Mouse (Mus musculus): Measurements from ENCODE around the gene Fxyd3. TPM values are rescaled to one million over a fixed set of nuclear protein-coding genes. Genes with fewer than 3 reads are reported as not detected.

Fxyd3 gene
- polyA plus RNA-seq, 1 experiment from 2014 or later: not detected

DNA sequence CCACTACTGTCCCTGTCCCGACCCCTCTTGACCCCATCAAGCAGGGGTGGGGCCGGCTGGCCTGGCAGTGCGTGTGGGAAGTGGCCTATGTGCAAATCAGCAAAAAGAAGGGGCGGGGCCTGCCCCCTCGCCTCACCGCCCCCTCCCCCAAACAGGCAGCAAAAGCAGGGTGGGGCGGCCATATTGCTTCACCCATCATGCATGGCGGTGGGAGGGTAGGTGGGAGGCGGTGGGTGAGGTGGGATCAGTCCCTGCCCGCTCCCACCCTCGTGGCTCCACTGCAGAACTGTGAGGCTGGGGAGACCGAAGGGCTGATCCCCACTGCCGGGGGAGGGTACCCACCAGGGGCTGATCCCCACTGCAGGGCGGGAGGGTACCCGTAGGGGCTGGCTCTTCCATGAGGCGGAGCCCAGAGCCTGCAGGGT lies 40.2 kb upstream of the Fxyd3 start:
- no peak overlapping the region for H3K27ac ChIP-seq (replicated peaks; ENCODE audit: low read depth, low read length)

DNA sequence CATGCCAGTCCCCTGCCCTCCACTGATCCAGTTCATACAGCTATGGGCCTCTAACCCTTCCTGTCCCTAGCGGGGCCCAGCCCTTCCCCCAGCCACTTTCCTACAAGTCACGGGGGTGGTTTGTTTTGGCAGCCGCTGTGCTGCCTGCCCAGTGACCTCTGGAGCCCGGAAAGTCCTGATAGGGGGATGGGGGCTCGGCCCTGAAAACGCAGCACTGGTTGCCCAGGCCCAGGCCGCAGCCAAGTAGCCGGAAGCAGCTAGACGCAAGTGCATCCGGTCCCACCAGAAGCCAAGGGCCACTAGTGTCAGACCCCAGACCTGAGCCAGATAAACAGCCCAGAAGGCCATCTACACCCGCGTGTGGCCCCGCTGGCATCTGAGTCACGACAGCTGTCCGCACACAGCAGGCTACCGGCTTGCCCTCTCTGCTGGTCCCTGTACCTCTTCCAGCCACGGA lies 39.1 kb upstream of the Fxyd3 start:
- DNase-seq: no peak
- no peak for ATAC-seq (ENCODE audit: low FRiP score, low TSS enrichment)
- WGBS: 42% methylated on average over 17 of the region's 17 CpGs

More for the DNA sequence above, 40.2 kb upstream of the Fxyd3 start:
- ATAC-seq (ENCODE audit: low FRiP score, low TSS enrichment) (0 out of 2 replicates have a peak, but pooled peaks have one; percentile 7), DNase-seq (no peak)
- H3K4me2 ChIP-seq (ENCODE audit: low read length): no peak overlapping the region
- H3K9me3 ChIP-seq (ENCODE audit: control insufficient read depth, low read length): no peaks in the 10 kb centered on the region
- no peak overlapping the region for H3K9ac ChIP-seq (replicated peaks; ENCODE audit: low read length)
- no peak overlapping the region for H3K4me3 ChIP-seq (replicated peaks; ENCODE audit: low read depth, low read length)
- no peaks in the 10 kb centered on the region for H3K4me1 ChIP-seq (ENCODE audit: control insufficient read depth, insufficient read depth, low read length)
- no peaks in the 10 kb centered on the region for H3K27me3 ChIP-seq (ENCODE audit: control insufficient read depth, insufficient read depth, low read length)
- H3K36me3 ChIP-seq (ENCODE audit: control insufficient read depth, insufficient read depth, low read length): no peaks in the 10 kb centered on the region
- 51% methylated on average over 16 of the region's 16 CpGs for WGBS

DNA sequence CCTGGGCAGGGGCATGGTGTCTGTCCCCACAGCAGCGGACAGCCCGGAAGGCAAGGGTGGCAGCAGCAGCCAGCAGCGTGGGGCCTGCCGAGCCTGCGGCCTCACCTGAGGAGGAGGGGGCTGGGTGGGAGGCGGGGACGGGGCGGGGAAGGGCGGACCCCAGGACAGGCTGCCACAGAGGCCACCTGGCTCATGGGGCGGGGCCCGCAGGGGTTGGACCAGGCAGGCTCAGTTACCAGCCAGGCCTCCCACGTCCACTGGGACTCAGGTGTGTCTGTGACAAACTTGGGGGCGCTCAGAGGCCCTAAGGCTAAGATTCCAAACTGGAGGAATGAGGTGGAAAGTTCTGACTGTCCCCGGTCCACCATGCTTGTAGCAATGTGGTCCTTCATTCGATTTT lies 38.7 kb upstream of the Fxyd3 start, which contains the start of gene Hpn:
Hpn (minus strand) TSS at position 109 of the 400 bp plus-strand sequence.
- WGBS: 25% methylated on average over 11 of the region's 15 CpGs
- DNase-seq (no peak), ATAC-seq (ENCODE audit: low FRiP score, low TSS enrichment) (no peak)
- Histone ChIP-seq H3K9ac (replicated peaks; ENCODE audit: low read length) (no peak within 1 kb of the TSS), H3K27me3 (ENCODE audit: control insufficient read depth, insufficient read depth, low read length) (no peaks in the 10 kb centered on the region), H3K4me2 (ENCODE audit: low read length) (no peak within 1 kb of the TSS), H3K36me3 (ENCODE audit: control insufficient read depth, insufficient read depth, low read length) (no peaks in the 10 kb centered on the region), H3K9me3 (ENCODE audit: control insufficient read depth, low read length) (no peaks in the 10 kb centered on the region), H3K4me1 (ENCODE audit: control insufficient read depth, insufficient read depth, low read length) (no peaks in the 10 kb centered on the region), H3K27ac (replicated peaks; ENCODE audit: low read depth, low read length) (no peak within 1 kb of the TSS), H3K4me3 (replicated peaks; ENCODE audit: low read depth, low read length) (no peak within 1 kb of the TSS)

More for the DNA sequence above, 39.1 kb upstream of the Fxyd3 start:
- H3K4me3 ChIP-seq (replicated peaks; ENCODE audit: low read depth, low read length): no peak overlapping the region
- no peaks in the 10 kb centered on the region for H3K27me3 ChIP-seq (ENCODE audit: control insufficient read depth, insufficient read depth, low read length)
- H3K9me3 ChIP-seq (ENCODE audit: control insufficient read depth, low read length): no peaks in the 10 kb centered on the region
- no peaks in the 10 kb centered on the region for H3K36me3 ChIP-seq (ENCODE audit: control insufficient read depth, insufficient read depth, low read length)
- H3K4me2 ChIP-seq (ENCODE audit: low read length): no peak overlapping the region
- no peaks in the 10 kb centered on the region for H3K4me1 ChIP-seq (ENCODE audit: control insufficient read depth, insufficient read depth, low read length)
- H3K27ac ChIP-seq (replicated peaks; ENCODE audit: low read depth, low read length): no peak overlapping the region
- H3K9ac ChIP-seq (replicated peaks; ENCODE audit: low read length): no peak overlapping the region

DNA sequence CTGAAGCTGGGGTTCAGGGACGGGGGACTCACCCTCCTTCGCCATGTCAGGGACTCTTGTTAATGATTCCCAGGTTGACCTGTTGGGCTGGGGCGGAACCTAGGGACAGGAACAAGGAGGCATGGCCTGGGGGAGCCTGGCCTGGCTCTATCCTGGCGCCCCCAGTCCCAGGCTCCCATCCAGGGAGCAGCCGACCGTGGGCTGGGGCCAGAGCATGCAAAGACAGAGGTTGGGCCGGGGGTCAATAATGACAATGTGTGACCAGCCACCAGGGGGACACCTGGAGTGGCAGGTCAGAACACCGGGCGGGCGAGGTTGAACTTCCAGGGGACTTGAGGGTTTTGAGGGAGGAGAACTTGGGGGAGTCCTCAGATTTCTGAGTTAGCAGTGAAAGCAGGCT lies 38.1 kb upstream of the Fxyd3 start:
- no peaks in the 10 kb centered on the region for H3K36me3 ChIP-seq (ENCODE audit: control insufficient read depth, insufficient read depth, low read length)
- DNase-seq (no peak), ATAC-seq (ENCODE audit: low FRiP score, low TSS enrichment) (no peak)
- no peak overlapping the region for H3K4me3 ChIP-seq (replicated peaks; ENCODE audit: low read depth, low read length)
- H3K4me2 ChIP-seq (ENCODE audit: low read length): no peak overlapping the region
- no peaks in the 10 kb centered on the region for H3K27me3 ChIP-seq (ENCODE audit: control insufficient read depth, insufficient read depth, low read length)
- no peaks in the 10 kb centered on the region for H3K4me1 ChIP-seq (ENCODE audit: control insufficient read depth, insufficient read depth, low read length)
- WGBS: 48% methylated on average over 10 of the region's 10 CpGs
- H3K9ac ChIP-seq (replicated peaks; ENCODE audit: low read length): no peak overlapping the region
- H3K27ac ChIP-seq (replicated peaks; ENCODE audit: low read depth, low read length): no peak overlapping the region
- H3K9me3 ChIP-seq (ENCODE audit: control insufficient read depth, low read length): no peaks in the 10 kb centered on the region

DNA sequence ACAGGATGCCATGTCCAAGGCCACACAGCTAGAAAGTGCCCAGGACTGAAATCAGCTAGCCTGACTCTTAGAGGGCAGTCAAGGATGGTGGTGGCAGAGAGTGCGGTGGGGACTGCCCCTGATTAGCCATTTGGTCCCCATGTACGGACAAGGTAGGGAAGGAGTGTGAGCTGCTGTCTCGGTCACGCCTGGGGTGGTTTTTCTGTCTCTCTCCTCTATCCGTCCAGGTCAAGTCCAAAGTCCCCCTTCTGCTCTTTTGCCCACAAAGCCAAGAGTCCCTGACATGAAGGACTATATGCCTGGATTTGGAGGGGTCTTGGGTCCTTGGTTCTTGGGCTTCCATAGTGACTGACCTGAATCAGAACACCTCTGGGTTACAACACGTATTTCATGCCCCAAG lies 37.3 kb upstream of the Fxyd3 start:
- DNase-seq: no peak
- Histone ChIP-seq H3K27ac (replicated peaks; ENCODE audit: low read depth, low read length) (no peak overlapping the region), H3K27me3 (ENCODE audit: control insufficient read depth, insufficient read depth, low read length) (no peaks in the 10 kb centered on the region), H3K4me2 (ENCODE audit: low read length) (no peak overlapping the region), H3K36me3 (ENCODE audit: control insufficient read depth, insufficient read depth, low read length) (no peaks in the 10 kb centered on the region), H3K9me3 (ENCODE audit: control insufficient read depth, low read length) (no peaks in the 10 kb centered on the region), H3K4me3 (replicated peaks; ENCODE audit: low read depth, low read length) (no peak overlapping the region), H3K9ac (replicated peaks; ENCODE audit: low read length) (no peak overlapping the region), H3K4me1 (ENCODE audit: control insufficient read depth, insufficient read depth, low read length) (no peaks in the 10 kb centered on the region)
- 83% methylated on average over 6 of the region's 6 CpGs for WGBS
- no peak for ATAC-seq (ENCODE audit: low FRiP score, low TSS enrichment)

DNA sequence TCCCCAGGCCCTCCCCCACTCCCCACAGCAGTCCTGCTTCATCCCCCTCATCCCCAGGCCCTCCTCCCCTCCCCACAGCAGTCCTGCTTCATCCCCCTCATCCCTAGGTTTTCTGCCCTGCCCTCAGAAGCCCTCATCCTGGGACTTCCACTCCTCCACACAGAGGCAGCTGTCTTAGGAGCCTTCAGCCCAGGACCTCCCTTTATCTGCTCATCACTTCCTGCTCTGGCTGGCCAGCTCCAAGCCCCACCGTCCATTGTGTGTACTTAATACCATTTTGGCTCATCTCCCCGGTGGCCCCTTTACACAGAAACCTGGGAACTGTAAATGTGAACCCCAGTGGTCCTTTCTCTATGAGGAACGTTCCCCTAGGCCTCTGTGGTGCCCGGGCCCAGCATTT lies 35.5 kb upstream of the Fxyd3 start:
- no peaks in the 10 kb centered on the region for H3K4me1 ChIP-seq (ENCODE audit: control insufficient read depth, insufficient read depth, low read length)
- no peaks in the 10 kb centered on the region for H3K36me3 ChIP-seq (ENCODE audit: control insufficient read depth, insufficient read depth, low read length)
- 32% methylated on average over 4 of the region's 4 CpGs for WGBS
- no peak overlapping the region for H3K9ac ChIP-seq (replicated peaks; ENCODE audit: low read length)
- H3K27ac ChIP-seq (replicated peaks; ENCODE audit: low read depth, low read length): no peak overlapping the region
- H3K4me3 ChIP-seq (replicated peaks; ENCODE audit: low read depth, low read length): no peak overlapping the region
- ATAC-seq (ENCODE audit: low FRiP score, low TSS enrichment): no peak
- H3K4me2 ChIP-seq (ENCODE audit: low read length): no peak overlapping the region
- DNase-seq: no peak
- H3K9me3 ChIP-seq (ENCODE audit: control insufficient read depth, low read length): no peaks in the 10 kb centered on the region
- no peaks in the 10 kb centered on the region for H3K27me3 ChIP-seq (ENCODE audit: control insufficient read depth, insufficient read depth, low read length)

DNA sequence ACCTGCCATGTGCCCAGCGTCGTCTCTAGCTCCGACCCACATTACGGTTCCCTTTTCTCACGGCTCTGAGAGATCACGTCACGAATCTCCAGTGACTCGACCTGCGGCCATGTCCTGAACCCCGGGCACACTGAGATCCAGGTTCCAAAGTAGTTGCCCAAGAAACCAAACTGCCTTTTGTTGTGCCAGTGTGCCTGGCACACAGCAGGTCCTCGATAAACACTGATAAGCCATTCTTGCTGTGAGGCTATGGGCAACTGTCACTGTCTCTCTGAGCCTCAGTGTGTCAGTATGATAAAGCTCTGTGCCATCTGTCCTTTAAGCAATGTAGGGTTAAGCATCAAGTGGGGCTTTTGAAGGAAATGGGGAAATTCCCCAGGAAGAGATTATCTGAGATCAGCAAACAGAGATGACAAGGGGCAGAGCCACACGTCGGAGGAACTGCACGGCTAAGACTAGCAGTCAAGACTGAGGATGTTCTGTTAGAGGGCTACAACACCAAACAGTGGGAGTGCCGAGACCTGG lies 34.4 kb upstream of the Fxyd3 start:
- H3K9ac ChIP-seq (replicated peaks; ENCODE audit: low read length): no peak overlapping the region
- WGBS: 84% methylated on average over 15 of the region's 15 CpGs
- no peaks in the 10 kb centered on the region for H3K36me3 ChIP-seq (ENCODE audit: control insufficient read depth, insufficient read depth, low read length)
- H3K4me3 ChIP-seq (replicated peaks; ENCODE audit: low read depth, low read length): no peak overlapping the region
- H3K27me3 ChIP-seq (ENCODE audit: control insufficient read depth, insufficient read depth, low read length): no peaks in the 10 kb centered on the region
- H3K27ac ChIP-seq (replicated peaks; ENCODE audit: low read depth, low read length): no peak overlapping the region
- ATAC-seq (ENCODE audit: low FRiP score, low TSS enrichment) (no peak), DNase-seq (no peak)
- no peak overlapping the region for H3K4me2 ChIP-seq (ENCODE audit: low read length)
- H3K9me3 ChIP-seq (ENCODE audit: control insufficient read depth, low read length): no peaks in the 10 kb centered on the region
- no peaks in the 10 kb centered on the region for H3K4me1 ChIP-seq (ENCODE audit: control insufficient read depth, insufficient read depth, low read length)

DNA sequence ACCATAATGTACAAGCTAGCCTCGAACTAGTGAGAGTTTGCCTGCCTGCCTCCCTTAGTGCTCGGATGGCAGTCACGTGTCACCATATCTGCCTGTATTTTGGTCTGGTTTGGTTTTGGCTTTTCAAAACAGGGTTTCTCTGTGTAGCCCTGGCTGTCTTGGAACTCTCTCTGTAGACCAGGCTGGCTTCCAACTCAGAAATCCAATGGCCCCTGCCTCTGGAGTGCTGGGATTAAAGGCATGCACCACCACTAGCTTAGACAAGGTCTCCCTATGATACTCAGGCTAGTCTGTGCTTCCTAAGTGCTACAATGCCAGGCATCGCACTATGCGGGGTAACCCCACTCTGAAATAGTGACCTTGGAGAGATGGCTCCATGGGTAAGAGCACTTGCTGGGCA lies 33.3 kb upstream of the Fxyd3 start:
- Histone ChIP-seq H3K36me3 (ENCODE audit: control insufficient read depth, insufficient read depth, low read length) (no peaks in the 10 kb centered on the region), H3K4me2 (ENCODE audit: low read length) (no peak overlapping the region), H3K4me3 (replicated peaks; ENCODE audit: low read depth, low read length) (no peak overlapping the region), H3K27me3 (ENCODE audit: control insufficient read depth, insufficient read depth, low read length) (no peaks in the 10 kb centered on the region), H3K27ac (replicated peaks; ENCODE audit: low read depth, low read length) (no peak overlapping the region), H3K9me3 (ENCODE audit: control insufficient read depth, low read length) (no peaks in the 10 kb centered on the region), H3K9ac (replicated peaks; ENCODE audit: low read length) (no peak overlapping the region), H3K4me1 (ENCODE audit: control insufficient read depth, insufficient read depth, low read length) (no peaks in the 10 kb centered on the region)
- ATAC-seq (ENCODE audit: low FRiP score, low TSS enrichment): no peak
- no peak for DNase-seq
- WGBS: 89% methylated on average over 5 of the region's 5 CpGs

DNA sequence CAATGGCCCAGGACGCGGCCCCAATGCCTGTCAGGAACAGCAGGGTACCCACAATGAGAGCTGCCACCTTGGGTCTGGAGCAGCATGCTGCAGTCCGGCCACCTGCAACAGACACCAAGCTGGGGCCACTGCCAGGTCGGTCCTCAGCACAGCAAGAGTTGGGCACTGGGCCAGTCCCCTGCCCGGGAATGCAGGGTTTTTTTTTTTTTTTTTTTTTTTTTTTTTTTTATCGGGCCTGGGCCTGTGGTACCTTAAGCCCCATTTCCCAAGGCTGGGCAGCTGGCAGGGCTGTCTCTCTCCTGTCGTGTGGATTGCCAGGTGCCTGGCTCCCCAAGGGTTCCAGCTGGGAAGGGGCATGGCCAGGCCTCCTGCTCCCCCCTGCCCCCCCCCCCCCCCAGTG lies 32.6 kb upstream of the Fxyd3 start:
- DNase-seq: no peak
- ATAC-seq (ENCODE audit: low FRiP score, low TSS enrichment): no peak
- no peaks in the 10 kb centered on the region for H3K27me3 ChIP-seq (ENCODE audit: control insufficient read depth, insufficient read depth, low read length)

More for the DNA sequence above, 32.6 kb upstream of the Fxyd3 start:
- Histone ChIP-seq H3K9me3 (ENCODE audit: control insufficient read depth, low read length) (no peaks in the 10 kb centered on the region), H3K4me3 (replicated peaks; ENCODE audit: low read depth, low read length) (no peak overlapping the region), H3K4me2 (ENCODE audit: low read length) (no peak overlapping the region), H3K9ac (replicated peaks; ENCODE audit: low read length) (no peak overlapping the region), H3K27ac (replicated peaks; ENCODE audit: low read depth, low read length) (no peak overlapping the region), H3K36me3 (ENCODE audit: control insufficient read depth, insufficient read depth, low read length) (no peaks in the 10 kb centered on the region), H3K4me1 (ENCODE audit: control insufficient read depth, insufficient read depth, low read length) (no peaks in the 10 kb centered on the region)
- whole genome bisulfite sequencing: 34% methylated on average over 7 of the region's 7 CpGs
